Mouse (Mus musculus) thymus, adult 2 months (tissue): ENCODE data around the gene Gm16223.

Experiments used
- CTCF ChIP-seq: fragments of 200-500 bp; IDR thresholded peaks from 2 replicates; pipeline ENCODE4 v1.5.1; 2012; ENCODE audit warnings: mild to moderate bottlenecking, control low read depth, low read length, moderate library complexity, borderline replicate concordance; ENCODE audit not compliant: control insufficient read depth, poor library complexity, insufficient read depth; ENCODE audit errors: extremely low read depth
- POLR2A ChIP-seq: fragments of 200-500 bp; IDR thresholded peaks from 2 replicates; pipeline ENCODE4 v1.6.1; 2012; ENCODE audit warnings: mild to moderate bottlenecking, low read length, control low read depth, moderate library complexity; ENCODE audit not compliant: control insufficient read depth, poor library complexity, insufficient read depth; ENCODE audit errors: extremely low read depth

DNA sequence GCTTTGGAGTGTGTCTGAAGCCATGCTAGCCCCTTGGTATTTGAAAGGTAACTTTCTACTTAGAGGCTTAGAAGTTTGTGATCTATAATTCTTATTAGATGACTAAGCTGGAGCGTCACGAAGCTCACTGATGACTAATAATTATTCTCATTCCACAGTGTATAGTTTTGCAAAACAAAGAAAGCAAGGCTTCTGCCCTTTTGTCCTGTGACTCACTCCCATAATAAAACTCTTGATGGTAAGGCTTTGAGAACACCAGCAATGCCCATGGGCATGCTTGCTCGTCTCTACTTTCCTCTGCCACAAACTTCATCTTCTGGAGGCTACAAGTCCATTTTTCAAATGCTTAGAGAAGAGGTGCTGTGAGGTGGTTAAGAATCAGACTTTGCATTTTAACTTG is 87.9 kb downstream of the Gm16223 start:
- TF ChIP-seq CTCF = no peak
- TF ChIP-seq POLR2A = no peak
